ENCODE assay signal across 9 mouse cellular contexts in the genomic region with DNA sequence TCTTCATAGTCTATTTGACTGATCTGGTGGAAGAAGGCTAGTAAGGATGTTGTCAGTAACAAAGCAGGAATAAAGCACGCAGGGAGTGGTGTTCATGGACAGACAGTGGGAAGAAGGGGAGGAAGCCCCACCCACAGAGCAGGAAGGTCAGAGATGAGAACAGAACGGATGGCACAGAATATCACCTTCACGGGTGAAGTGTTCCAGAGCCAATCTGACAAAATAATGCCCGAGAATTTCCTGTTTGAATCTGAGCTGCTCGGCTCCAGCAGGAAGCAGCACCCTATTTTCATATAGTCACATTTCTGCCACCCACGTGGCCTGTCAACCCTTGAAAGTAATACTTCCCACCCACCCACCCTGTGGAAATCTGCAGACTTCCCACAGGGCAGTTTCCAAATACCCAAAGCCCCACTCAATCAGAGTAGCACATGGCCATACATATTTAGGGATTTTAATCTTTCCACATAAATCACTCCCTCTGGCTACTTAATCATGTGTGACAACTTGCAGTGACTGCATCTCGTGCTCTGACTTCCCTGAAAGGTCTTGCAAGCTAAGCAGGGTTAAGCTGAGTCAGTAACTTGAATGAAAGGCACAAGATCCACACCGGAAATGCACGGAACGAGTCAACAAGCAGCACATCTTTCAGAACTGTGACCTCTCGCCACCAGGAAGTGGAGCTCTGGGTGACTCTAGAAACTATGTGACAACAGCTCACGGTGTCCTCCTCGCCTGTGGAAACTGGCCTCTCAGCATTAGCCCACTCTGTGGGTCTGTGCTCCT.
DNase-seq lines count a peak whose midpoint lies in the region; ATAC-seq and TF ChIP-seq lines count a peak whose summit lies in the region.
"Had no signal": no experiment of that assay in that cellular context is flagged by ENCODE, and none has a peak within 500 bp of the region (broad histone marks: within the 10 kb centered on the region; RNA-seq: fewer than 3 reads in every experiment).

No protein-coding gene starts in this region.

- H3ac ChIP-seq in myocyte (ENCODE audit: control insufficient read depth, insufficient read length), result no peak overlapping the region

- H3K36me3 ChIP-seq in midbrain, embryonic 11.5 days (ENCODE audit: control insufficient read depth, insufficient read depth, low read length), result no peaks in the 10 kb centered on the region
- H3K36me3 ChIP-seq in midbrain, embryonic 10.5 days, result no peaks in the 10 kb centered on the region
- H3K36me3 ChIP-seq in kidney, postnatal 0 days (ENCODE audit: insufficient read depth, low read length), result no peaks in the 10 kb centered on the region
- no peaks in the 10 kb centered on the region for H3K36me3 ChIP-seq in myocyte (ENCODE audit: control insufficient read depth, insufficient read depth)
- no peaks in the 10 kb centered on the region for H3K36me3 ChIP-seq in forebrain, embryonic 10.5 days (replicated peaks)
- H3K36me3 ChIP-seq in forebrain, embryonic 13.5 days (ENCODE audit: poor library complexity, severe bottlenecking), result no peaks in the 10 kb centered on the region
- H3K36me3 ChIP-seq: embryonic facial prominence, embryonic 13.5 days had no signal

- no peak for ATAC-seq in midbrain, embryonic 11.5 days (ENCODE audit: low FRiP score)
- ATAC-seq in kidney, postnatal 0 days (replicated peaks; ENCODE audit: low FRiP score, low read depth), result peak; percentile 52
- no peak for ATAC-seq in forebrain, embryonic 13.5 days

- no peak for TF ChIP-seq CTCF in kidney, postnatal 0 days (IDR thresholded peaks at IDR 0.05; ENCODE audit: low read depth)

- no peaks in the 10 kb centered on the region for H3K4me1 ChIP-seq in midbrain, embryonic 11.5 days (ENCODE audit: control insufficient read depth, insufficient read depth, low read length)
- no peaks in the 10 kb centered on the region for H3K4me1 ChIP-seq in midbrain, embryonic 10.5 days
- peaks cover 5% of the 10 kb centered on the region; the same call in 1 of the 2 replicates for H3K4me1 ChIP-seq in brown adipose tissue, adult 24 weeks (ENCODE audit: control insufficient read depth, insufficient read depth, insufficient read length, low read length)
- H3K4me1 ChIP-seq in kidney, postnatal 0 days (replicated peaks; ENCODE audit: insufficient read depth, low read length), result no peaks in the 10 kb centered on the region
- 0 out of 2 replicates have a peak, but pooled peaks cover under 1% of the 10 kb centered on the region for H3K4me1 ChIP-seq in forebrain, embryonic 10.5 days
- H3K4me1 ChIP-seq in forebrain, embryonic 13.5 days, result no peaks in the 10 kb centered on the region

- H3K4me3 ChIP-seq in midbrain, embryonic 11.5 days (ENCODE audit: low read depth, low read length), result no peak overlapping the region
- H3K4me3 ChIP-seq in midbrain, embryonic 10.5 days, result no peak overlapping the region
- no peak overlapping the region for H3K4me3 ChIP-seq in brown adipose tissue, adult 24 weeks (ENCODE audit: insufficient read depth, low read depth, low read length)
- no peak overlapping the region for H3K4me3 ChIP-seq in kidney, postnatal 0 days (replicated peaks; ENCODE audit: low read depth, low read length)
- H3K4me3 ChIP-seq in myocyte, result no peak overlapping the region
- H3K4me3 ChIP-seq in forebrain, embryonic 10.5 days, result no peak overlapping the region
- H3K4me3 ChIP-seq in forebrain, embryonic 13.5 days, result no peak overlapping the region
- H3K4me3 ChIP-seq: embryonic facial prominence, embryonic 13.5 days had no signal

- no peaks in the 10 kb centered on the region for H3K79me2 ChIP-seq in myocyte (ENCODE audit: control insufficient read depth, insufficient read depth)

- 70% methylated on average over 13 of the region's 13 CpGs for WGBS in midbrain, embryonic 11.5 days
- WGBS in midbrain, embryonic 10.5 days, result 78% methylated on average over 13 of the region's 13 CpGs
- 44% methylated on average over 13 of the region's 13 CpGs for WGBS in kidney, postnatal 0 days
- 82% methylated on average over 13 of the region's 13 CpGs for WGBS in forebrain, embryonic 10.5 days
- WGBS in forebrain, embryonic 13.5 days, result 77% methylated on average over 13 of the region's 13 CpGs

- H3K4me2 ChIP-seq in midbrain, embryonic 11.5 days, result no peak overlapping the region
- no peak overlapping the region for H3K4me2 ChIP-seq in kidney, postnatal 0 days (ENCODE audit: low read length)
- peak overlapping the region; percentile 30 for H3K4me2 ChIP-seq in myocyte (ENCODE audit: low read depth)
- no peak overlapping the region for H3K4me2 ChIP-seq in forebrain, embryonic 13.5 days
- H3K4me2 ChIP-seq: embryonic facial prominence, embryonic 13.5 days had no signal

- no peaks in the 10 kb centered on the region for H3K27me3 ChIP-seq in midbrain, embryonic 11.5 days (ENCODE audit: control insufficient read depth, insufficient read depth, low read length)
- no peaks in the 10 kb centered on the region for H3K27me3 ChIP-seq in midbrain, embryonic 10.5 days (ENCODE audit: low read depth, poor library complexity, severe bottlenecking)
- no peaks in the 10 kb centered on the region for H3K27me3 ChIP-seq in kidney, postnatal 0 days (ENCODE audit: insufficient read depth, low read length)
- H3K27me3 ChIP-seq in myocyte (ENCODE audit: control insufficient read depth, insufficient read depth, insufficient read length), result no peaks in the 10 kb centered on the region
- H3K27me3 ChIP-seq in forebrain, embryonic 10.5 days (ENCODE audit: poor library complexity, severe bottlenecking), result no peaks in the 10 kb centered on the region
- H3K27me3 ChIP-seq in forebrain, embryonic 13.5 days, result no peaks in the 10 kb centered on the region
- H3K27me3 ChIP-seq: embryonic facial prominence, embryonic 13.5 days had no signal

- no peak for TF ChIP-seq POLR2A in myocyte (IDR thresholded peaks at IDR 0.05; ENCODE audit: insufficient read length, low read depth)

- peak; percentile 73 for DNase-seq in midbrain, embryonic 11.5 days (ENCODE audit: low spot score, missing footprints)
- no peak for DNase-seq in midbrain, embryonic 10.5 days (ENCODE audit: low spot score)
- peak; percentile 58 for DNase-seq in kidney, postnatal 0 days (ENCODE audit: low spot score)
- no peak for DNase-seq in cerebellum, adult 11 months
- no peak for DNase-seq in forebrain, embryonic 10.5 days (ENCODE audit: extremely low spot score, low spot score)

- H3K9ac ChIP-seq in midbrain, embryonic 11.5 days (ENCODE audit: low read length), result no peak overlapping the region
- no peak overlapping the region for H3K9ac ChIP-seq in kidney, postnatal 0 days (ENCODE audit: low read depth, low read length)
- H3K9ac ChIP-seq in forebrain, embryonic 13.5 days, result no peak overlapping the region
- H3K9ac ChIP-seq: embryonic facial prominence, embryonic 13.5 days had no signal

- no peaks in the 10 kb centered on the region for H3K9me3 ChIP-seq in midbrain, embryonic 11.5 days (ENCODE audit: control insufficient read depth, low read length)
- H3K9me3 ChIP-seq in midbrain, embryonic 10.5 days (replicated peaks), result peaks cover 6% of the 10 kb centered on the region
- no peaks in the 10 kb centered on the region for H3K9me3 ChIP-seq in kidney, postnatal 0 days (replicated peaks; ENCODE audit: low read length)
- H3K9me3 ChIP-seq in forebrain, embryonic 10.5 days, result peaks cover 10% of the 10 kb centered on the region
- H3K9me3 ChIP-seq in forebrain, embryonic 13.5 days (replicated peaks), result no peaks in the 10 kb centered on the region; the same call in 1 of the 2 replicates
- H3K9me3 ChIP-seq: embryonic facial prominence, embryonic 13.5 days had no signal

- no peak overlapping the region for H3K27ac ChIP-seq in midbrain, embryonic 11.5 days (ENCODE audit: low read depth, low read length)
- H3K27ac ChIP-seq in midbrain, embryonic 10.5 days (replicated peaks), result no peak overlapping the region
- peak overlapping the region; percentile 79 for H3K27ac ChIP-seq in brown adipose tissue, adult 24 weeks (replicated peaks; ENCODE audit: low read depth, low read length)
- H3K27ac ChIP-seq in kidney, postnatal 0 days, result no peak overlapping the region
- no peak overlapping the region for H3K27ac ChIP-seq in forebrain, embryonic 10.5 days
- no peak overlapping the region for H3K27ac ChIP-seq in forebrain, embryonic 13.5 days
- H3K27ac ChIP-seq: embryonic facial prominence, embryonic 13.5 days had no signal

TF ChIP-seq in myocyte, 11 proteins besides CTCF, POLR2A, EP300 and RAD21:
- no peak for TF ChIP-seq E2F4 (IDR thresholded peaks at IDR 0.05; ENCODE audit: insufficient read depth)
- TF ChIP-seq TCF3 (IDR thresholded peaks at IDR 0.05; ENCODE audit: insufficient read length, low read depth), result no peak
- TF ChIP-seq MYOD1 (IDR thresholded peaks at IDR 0.05; ENCODE audit: control insufficient read depth in 1 of 3, insufficient read length in 2 of 3, low read depth in 2 of 3), result no peak
- no peak for TF ChIP-seq POLR2AphosphoS2 (IDR thresholded peaks at IDR 0.05; ENCODE audit: insufficient read length, low read depth)
- no peak for TF ChIP-seq MAX (IDR thresholded peaks at IDR 0.05; ENCODE audit: low read depth)
TF ChIP-seq in myocyte: peak in this region for 0.

Comparison
In these comparisons a context has a peak if more than half of its experiments do, and no peak if none do; other contexts are left out.
1. DNase-seq: peak in midbrain, embryonic 11.5 days (single experiment) and kidney, postnatal 0 days (single experiment); none in midbrain, embryonic 10.5 days (single experiment), cerebellum, adult 11 months (single experiment) and forebrain, embryonic 10.5 days (single experiment).